Mouse (Mus musculus) C2C12 (cell line): ENCODE measurements at regions not wholly inside any gene's neighbourhood (a gene's known extent, or its start where the extent isn't known, plus 50 kb on each side); places are given as distances from the start of the nearest gene placed in this dataset.

Experiments
- CTCF ChIP-seq: IDR thresholded peaks from one replicate; pipeline ENCODE4 v1.5.1; 2011; ENCODE audit not compliant: control insufficient read depth, insufficient read depth, insufficient read length
- MYOG ChIP-seq: IDR thresholded peaks from one replicate; pipeline ENCODE4 v1.6.1; 2011; ENCODE audit not compliant: control insufficient read depth, insufficient read length; ENCODE audit errors: extremely low read depth

GRCm38 (mm10) chr1:113539981-113540380 is 1675.3 kb upstream of the Dsel start:
- TF ChIP-seq CTCF (no peak), MYOG (no peak)
